Mouse (Mus musculus) lung, postnatal 36 days (tissue): Measurements from ENCODE around the gene Best1.

ENCODE experiments used
- DNase-seq: peaks from one replicate; pipeline ENCODE4 v3.0.0; 2022; ENCODE audit warnings: mixed read lengths

Gene Best1

DNA sequence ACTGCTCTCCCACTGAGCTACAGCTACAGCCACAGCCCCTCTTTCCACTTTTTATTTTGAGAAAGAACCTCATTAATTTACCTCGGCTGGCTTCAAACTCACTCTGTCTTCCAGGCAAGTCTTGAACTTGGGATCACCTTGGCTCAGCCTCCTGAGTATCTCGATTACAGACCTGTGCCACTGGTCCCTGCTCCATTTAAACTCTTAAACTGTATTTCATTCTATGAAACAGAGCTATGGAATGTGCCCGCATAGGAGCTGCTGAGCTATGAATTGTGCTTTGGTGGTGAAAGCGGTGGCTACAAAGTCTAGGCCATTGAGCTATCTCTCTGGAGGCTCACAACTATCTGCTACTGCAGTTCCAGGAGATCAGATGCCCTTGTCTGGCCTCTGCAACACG lies 43.5 kb downstream of the Best1 start:
- DNase-seq = no peak

GRCm38 (mm10) chr19:9956624-9957388 lies 44.6 kb downstream of the Best1 start:
- DNase-seq = no peak

GRCm38 (mm10) chr19:9955438-9955837 lies 46.0 kb downstream of the Best1 start:
- no peak for DNase-seq

DNA sequence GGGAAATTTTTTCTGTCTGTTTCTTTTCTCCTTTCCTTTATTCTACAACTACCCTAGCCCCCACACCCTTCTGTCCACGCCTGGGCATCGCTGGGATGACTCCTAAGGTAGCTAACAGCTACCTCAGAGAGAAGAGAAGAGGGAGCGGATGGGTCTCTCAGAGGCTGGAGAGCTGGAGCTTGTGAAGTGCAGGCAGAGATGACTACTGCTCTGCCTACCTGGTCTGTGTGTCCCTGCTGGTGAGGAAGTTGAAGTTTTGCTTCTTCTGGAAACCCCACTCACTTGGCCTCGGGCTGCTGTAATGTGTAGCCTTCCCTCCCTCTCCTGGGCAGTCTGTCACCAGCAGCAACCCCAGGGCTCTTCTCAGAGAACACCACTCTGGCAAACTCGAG lies 46.6 kb downstream of the Best1 start:
- peak; percentile 63 for DNase-seq

DNA sequence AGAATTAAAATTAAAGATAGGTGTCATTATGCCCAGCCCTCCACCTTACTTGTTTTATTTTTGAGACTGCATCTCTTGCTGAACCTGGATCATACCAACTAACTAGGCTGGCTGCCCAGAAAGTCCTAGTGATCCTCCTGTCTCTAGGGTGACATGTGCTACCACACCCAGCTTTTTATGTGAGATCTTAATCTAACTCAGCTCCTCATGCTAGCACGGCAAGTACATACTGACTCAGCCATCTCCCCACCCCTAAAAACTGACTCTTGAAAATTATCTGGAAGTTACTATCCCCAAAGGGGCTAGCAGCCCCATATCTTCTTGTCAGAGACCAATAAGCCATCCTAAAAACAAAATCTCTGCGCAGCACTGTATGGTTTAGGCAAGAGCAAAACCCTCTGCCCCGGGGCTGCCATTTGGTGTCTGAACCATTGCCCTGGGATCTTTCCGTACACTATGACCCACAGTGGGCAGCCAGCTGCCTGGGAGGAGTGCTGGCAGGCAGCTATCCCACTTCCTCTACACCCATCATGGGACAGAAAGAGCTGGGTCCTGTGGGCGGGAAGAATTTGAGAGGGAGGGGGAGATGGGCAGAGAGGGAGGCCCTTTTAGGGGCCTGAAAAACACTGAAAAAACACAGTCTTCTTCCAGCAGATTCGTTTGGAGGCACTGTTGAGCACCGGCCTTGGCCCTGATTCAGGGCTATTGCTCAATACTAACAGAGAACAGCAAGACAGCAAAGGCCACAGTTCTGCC lies 47.2 kb downstream of the Best1 start:
- peak; percentile 95 for DNase-seq

DNA sequence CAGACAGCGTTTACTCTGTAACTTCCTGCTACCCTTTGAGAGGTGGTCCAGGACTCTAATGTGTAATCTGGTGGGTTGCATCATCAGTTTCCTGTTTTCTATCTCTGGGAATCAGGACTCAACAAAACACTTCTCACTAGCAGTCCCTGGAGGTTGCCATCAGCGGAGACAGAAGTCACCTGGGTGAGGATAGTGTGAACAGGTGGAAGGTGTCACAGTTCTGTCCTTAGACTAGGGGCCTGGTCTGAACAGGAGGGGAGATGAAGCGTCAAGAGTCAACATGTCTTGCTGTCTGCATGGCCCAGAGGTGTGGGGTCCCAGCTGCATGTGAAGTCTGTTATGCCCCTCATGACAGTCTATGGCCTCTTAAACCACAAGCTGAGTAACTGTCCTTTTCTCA lies 48.5 kb downstream of the Best1 start:
- DNase-seq = peak; percentile 57

DNA sequence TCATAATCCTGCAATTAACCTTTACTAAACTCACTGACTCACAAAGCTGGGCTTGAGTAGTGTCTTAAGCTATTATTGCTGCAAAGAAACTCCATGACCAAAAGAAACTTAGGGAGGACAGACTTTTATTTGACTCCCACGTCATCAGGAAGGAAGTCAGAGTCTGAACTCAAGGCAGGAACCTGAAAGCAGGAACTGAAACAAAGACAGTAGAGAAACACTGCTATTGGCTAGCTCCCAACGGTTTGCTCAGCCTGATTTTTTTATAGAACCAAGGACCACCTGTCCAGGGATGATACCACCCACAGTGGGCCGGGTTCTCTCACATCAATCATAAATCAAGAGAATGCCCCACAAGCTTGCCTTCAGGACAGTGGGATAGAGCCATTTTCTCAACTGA lies 49.0 kb downstream of the Best1 start:
- DNase-seq = peak; percentile 59

GRCm38 (mm10) chr19:9946986-9947385 lies 54.4 kb downstream of the Best1 start:
- DNase-seq = peak; percentile 60

DNA sequence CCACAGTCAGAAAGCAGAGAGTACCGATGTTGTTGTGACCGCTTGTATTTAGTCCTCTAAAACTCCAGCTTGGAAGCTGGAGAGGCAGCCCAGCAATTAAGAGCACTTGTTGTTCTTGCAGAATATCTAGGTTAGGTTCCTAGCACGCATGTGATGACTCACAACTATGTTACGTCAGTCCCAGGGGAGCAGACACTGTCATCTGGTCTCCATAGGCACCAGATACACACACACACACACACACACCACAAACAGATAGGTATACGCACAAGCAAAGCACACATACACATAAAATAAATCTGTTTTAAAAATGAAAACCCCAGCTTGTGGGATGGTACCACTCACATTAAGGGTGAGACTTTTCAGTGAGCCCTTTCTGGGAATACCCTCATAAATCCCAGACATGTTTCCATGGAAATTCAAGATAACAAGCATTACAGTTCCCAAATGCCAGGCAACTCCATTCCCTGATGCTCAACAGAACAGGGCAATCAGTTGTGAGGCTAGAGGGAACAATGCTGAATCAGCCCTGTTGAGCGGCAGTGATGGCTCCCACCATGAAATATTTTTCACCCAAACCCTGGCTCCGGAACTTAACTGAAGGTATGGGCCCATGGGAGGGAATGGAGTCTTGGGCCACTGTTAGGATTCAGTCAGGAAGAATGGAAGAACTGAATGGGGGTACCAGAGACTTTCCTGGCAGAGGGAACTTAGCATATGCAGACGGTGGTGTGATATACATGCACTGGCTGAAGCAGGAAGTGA lies 55.5 kb downstream of the Best1 start:
- peak; percentile 56 for DNase-seq

DNA sequence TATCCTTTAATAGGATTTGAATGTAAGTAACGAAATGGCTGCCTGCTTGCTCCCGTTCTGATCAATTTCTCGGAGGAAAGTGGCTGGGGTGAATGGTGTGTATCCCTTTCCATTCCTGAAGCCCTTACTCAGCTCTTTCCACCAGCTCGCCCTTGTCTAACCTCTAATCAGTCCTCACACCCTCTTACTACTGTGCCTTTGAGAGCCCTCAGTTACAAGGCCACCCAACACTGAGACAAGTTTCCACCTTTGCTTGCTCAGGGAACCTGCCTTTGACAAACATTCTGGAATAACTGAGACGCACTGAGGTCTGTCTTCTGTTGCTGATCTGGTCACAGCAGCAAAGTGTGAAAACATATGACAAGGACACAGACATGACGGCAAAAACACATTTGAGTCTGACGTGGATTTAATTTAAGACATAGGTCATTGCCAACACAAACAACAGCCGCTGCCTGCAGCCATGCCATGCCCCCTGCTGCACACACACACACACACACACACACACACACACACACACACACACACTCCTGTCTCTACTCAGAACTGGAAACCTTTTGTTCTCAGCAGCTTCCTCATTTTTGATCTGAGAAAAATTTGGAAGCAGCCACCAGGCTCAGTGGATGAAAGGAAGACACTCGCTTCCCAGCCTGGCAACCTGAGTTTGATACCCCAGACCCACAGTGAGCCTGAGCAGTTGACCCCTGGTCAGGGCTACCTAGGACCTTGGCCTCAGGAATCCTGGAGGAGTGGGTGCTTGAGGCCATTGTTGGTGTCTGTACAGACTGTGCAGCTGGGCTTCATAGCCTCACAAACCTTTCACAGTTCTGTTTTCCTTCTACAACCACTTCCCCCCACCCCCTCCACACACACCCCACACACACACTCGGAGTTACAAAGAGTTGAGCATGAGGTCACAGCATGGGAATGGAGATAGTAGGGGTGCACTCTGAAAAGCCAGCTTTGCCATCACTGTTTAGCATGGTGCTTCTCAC lies 58.6 kb downstream of the Best1 start:
- DNase-seq = peak; percentile 35

DNA sequence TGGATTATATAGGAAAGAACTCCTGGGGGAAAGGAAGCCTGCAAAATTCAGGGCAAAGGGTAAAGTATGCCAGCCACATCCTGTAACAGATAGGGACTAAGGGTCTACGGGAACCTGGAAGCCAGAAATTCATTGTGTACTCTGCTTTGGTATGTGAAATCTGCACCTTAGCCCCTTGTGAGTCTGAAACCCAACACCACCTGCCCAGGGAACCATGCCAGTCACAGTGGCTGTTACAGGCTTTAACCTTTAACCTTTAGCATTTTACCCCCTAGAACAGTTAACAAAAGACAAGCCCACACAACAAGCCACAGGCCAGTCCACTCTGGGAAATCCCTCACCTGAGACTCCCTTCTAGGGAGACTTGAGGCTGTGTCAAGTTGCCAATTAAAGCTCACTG lies 59.6 kb downstream of the Best1 start:
- no peak for DNase-seq

DNA sequence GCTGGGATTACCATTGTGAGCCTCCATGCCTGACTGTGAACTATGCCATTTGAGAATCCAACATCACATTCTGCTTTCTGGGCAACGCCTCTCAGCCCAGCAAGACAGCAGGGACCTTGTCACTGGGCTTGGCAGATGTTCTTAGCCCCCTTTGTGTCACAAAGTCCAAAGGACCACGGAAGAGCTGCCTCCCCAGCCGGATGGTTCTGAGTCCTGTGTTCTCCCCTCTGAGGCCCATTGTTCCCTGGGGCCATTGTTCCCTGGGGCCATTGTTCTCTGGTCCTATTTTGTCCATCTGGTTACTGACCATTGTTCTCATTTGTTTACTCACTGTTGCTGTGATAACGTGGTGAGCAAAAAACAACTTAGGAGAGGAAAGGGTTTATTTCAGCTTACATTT lies 60.5 kb downstream of the Best1 start:
- no peak for DNase-seq

- no peak for DNase-seq
Observed at GRCm38 (mm10) chr19:9939841-9940240, 61.6 kb downstream of the Best1 start.

DNA sequence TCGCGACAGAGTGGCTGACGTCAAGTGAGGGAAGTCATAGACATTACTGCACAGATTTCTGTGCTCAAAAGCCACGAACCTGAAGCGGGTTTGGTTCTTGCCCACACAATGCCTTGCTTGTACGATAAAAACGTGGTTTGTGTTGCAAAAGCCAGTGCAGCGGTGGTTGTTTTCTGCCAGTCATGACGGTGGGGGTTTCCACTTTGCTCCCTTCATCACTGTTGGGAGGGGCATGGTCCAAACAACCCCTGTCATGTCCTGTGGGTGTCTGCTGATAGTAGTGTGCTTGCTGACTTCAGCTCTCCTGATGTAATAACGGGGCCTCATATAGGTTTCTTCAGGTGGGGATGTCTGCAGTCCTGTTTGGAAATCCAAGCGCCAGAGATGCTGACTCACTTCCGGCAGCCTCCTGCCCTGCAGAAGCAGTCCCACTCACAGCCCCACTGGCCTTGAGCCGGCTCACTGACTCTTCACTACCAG lies 62.6 kb downstream of the Best1 start:
- DNase-seq = peak; percentile 61

DNA sequence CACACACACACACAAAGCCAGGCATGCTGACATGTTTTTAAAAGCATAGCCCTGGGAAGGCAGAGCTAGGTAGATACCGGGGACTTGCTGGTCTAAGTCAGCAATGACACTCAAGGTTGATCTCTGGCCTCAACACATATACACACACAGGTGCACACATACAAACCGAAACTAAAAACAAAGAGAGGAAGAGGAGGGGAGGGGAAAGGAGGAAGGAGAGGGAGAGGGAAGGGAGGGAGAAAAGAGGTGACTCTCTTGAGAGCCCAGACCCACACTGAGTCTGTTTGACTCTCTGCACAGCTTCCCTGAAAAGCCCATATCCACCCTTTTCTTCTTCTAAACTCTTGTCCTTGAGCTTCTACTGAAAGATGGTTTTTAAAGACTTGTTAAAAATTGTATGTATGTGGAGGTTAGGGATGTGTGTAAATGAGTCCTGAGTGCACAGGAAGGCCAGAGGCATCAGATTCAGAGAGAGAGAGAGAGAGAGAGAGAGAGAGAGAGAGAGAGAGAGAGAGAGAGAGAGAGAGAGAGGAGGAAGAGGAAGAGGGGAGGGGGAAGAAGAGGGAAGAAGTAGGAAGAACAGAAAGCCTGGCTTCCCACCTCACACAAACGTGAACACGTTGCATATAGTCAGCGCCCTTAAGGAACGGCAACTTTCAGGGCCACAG lies 63.1 kb downstream of the Best1 start:
- no peak for DNase-seq

- no peak for DNase-seq
Observed at GRCm38 (mm10) chr19:9937428-9937827, 64.0 kb downstream of the Best1 start.

DNA sequence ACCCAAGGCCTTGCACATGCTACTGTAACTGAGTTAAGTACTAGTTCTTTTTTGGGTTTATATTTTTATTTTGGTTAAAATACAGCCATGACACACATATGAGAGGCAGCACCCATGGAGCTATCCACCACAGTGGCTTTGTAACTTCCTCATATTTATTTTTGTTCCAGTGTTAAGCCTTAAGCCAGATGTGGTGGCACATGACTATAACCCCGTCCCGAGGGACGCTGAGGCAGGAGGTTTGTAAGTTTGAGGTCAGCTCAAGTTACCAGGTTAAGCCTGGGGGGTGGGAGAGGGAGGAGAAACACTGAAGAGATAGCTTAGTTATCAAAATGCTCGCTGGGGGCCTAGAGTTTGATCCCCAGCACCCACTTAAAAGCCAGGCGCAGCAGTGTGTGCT lies 64.9 kb downstream of the Best1 start:
- peak; percentile 50 for DNase-seq
